Mouse (Mus musculus) CH12.LX (cell line): ENCODE data around the gene Irf8. TPM values are rescaled to one million over a fixed set of nuclear protein-coding genes. Genes with fewer than 3 reads are reported as not detected.
A peak's percentile ranks its signal among the peaks of the same experiment; 100 is the strongest.

Experiments used
- DNase-seq: peaks from one replicate; pipeline ENCODE4 v3.0.0-alpha.2; 2013; ENCODE audit errors: extremely low read depth
- H3K27ac ChIP-seq: 2 replicates; pipeline ENCODE4 v1.5.1; 2012; ENCODE audit warnings: low read depth, mild to moderate bottlenecking, control low read depth, moderate library complexity; ENCODE audit not compliant: insufficient read depth
- H3K27me3 ChIP-seq: replicated peaks from 2 replicates; pipeline ENCODE3; 2012; ENCODE audit warnings: inconsistent platforms
- H3K36me3 ChIP-seq, 2 experiments: replicated peaks in 1 of 2; 2 replicates each; pipeline versions ENCODE3 to v1.6.1; 2012; ENCODE audit warnings: inconsistent platforms in 1 of 2, low read length in 1 of 2, mild to moderate bottlenecking in 1 of 2, mixed read lengths in 1 of 2, moderate library complexity in 1 of 2; ENCODE audit not compliant: control insufficient read depth in 1 of 2, insufficient read depth in 1 of 2
- H3K4me1 ChIP-seq, 2 experiments: 2 replicates each; pipeline ENCODE4 v1.6.1; 2012; ENCODE audit warnings: inconsistent platforms in 1 of 2, moderate library complexity in 1 of 2; ENCODE audit not compliant: insufficient read depth in 2 of 2, control insufficient read depth in 1 of 2
- H3K4me2 ChIP-seq: 2 replicates; pipeline ENCODE4 v1.6.1; 2012; ENCODE audit warnings: low read depth, mild to moderate bottlenecking, control low read depth; ENCODE audit not compliant: poor library complexity, insufficient read depth, severe bottlenecking
- H3K4me3 ChIP-seq, 3 experiments: fragments of 150-350 bp in 1 of 3; sonication (generic) in 1 of 3; replicated peaks in 1 of 3; 2 replicates each; pipeline versions ENCODE3 to v1.5.1; 2011 to 2012; ENCODE audit warnings: low read depth in 2 of 3, low read length in 2 of 3, mild to moderate bottlenecking in 2 of 3, moderate library complexity in 2 of 3, control low read depth in 1 of 3, improper control_type of control experiment in 1 of 3, inconsistent platforms in 1 of 3, mixed read lengths in 1 of 3; ENCODE audit not compliant: poor library complexity in 1 of 3
- H3K79me2 ChIP-seq: replicated peaks from 2 replicates; pipeline ENCODE4 v1.6.1; 2012; ENCODE audit warnings: mild to moderate bottlenecking, moderate library complexity; ENCODE audit not compliant: control insufficient read depth, poor library complexity, insufficient read depth, severe bottlenecking; ENCODE audit errors: extremely low read depth
- H3K9ac ChIP-seq: 2 replicates; pipeline ENCODE4 v1.6.1; 2012; ENCODE audit warnings: low read depth, mild to moderate bottlenecking, control low read depth, moderate library complexity; ENCODE audit not compliant: insufficient read depth
- H3K9me3 ChIP-seq: replicated peaks from 2 replicates; pipeline ENCODE3; 2012; ENCODE audit warnings: low read length, inconsistent platforms, mixed read lengths
- CHD2 ChIP-seq: IDR thresholded peaks from 2 replicates; pipeline ENCODE4 v1.6.1; 2011; ENCODE audit warnings: low read length, improper control_type of control experiment
- E2F4 ChIP-seq: IDR thresholded peaks from 2 replicates; pipeline ENCODE4 v1.6.1; 2011; ENCODE audit warnings: low read depth, low read length, improper control_type of control experiment; ENCODE audit not compliant: insufficient replicate concordance
- EP300 ChIP-seq: IDR thresholded peaks from 2 replicates; pipeline ENCODE4 v1.6.1; 2011; ENCODE audit warnings: low read length, improper control_type of control experiment
- GABPA ChIP-seq: IDR thresholded peaks from 2 replicates; pipeline ENCODE4 v1.6.1; 2012; ENCODE audit warnings: low read depth, low read length, improper control_type of control experiment, inconsistent platforms; ENCODE audit not compliant: insufficient replicate concordance
- HCFC1 ChIP-seq: IDR thresholded peaks from 2 replicates; pipeline ENCODE4 v1.6.1; 2012; ENCODE audit warnings: low read depth, mild to moderate bottlenecking, inconsistent platforms, low read length, improper control_type of control experiment
- IRF4 ChIP-seq: IDR thresholded peaks from 2 replicates; pipeline ENCODE4 v1.6.1; 2014; ENCODE audit warnings: low read depth, mild to moderate bottlenecking, inconsistent platforms, low read length, improper control_type of control experiment
- JUND ChIP-seq: conservative IDR thresholded peaks from 2 replicates; pipeline ENCODE4 v1.6.1; 2011; ENCODE audit warnings: low read depth, low read length, improper control_type of control experiment
- KAT2A ChIP-seq: IDR thresholded peaks from 2 replicates; pipeline ENCODE4 v1.6.1; 2012; ENCODE audit warnings: low read length, improper control_type of control experiment, inconsistent platforms; ENCODE audit not compliant: insufficient replicate concordance
- MAX ChIP-seq: IDR thresholded peaks from 2 replicates; pipeline ENCODE4 v1.6.1; 2011; ENCODE audit warnings: low read length, improper control_type of control experiment
- MAZ ChIP-seq: IDR thresholded peaks from 2 replicates; pipeline ENCODE4 v1.6.1; 2012; ENCODE audit warnings: low read depth, mild to moderate bottlenecking, inconsistent platforms, low read length, improper control_type of control experiment, moderate library complexity
- MEF2A ChIP-seq: IDR thresholded peaks from 2 replicates; pipeline ENCODE4 v1.6.1; 2014; ENCODE audit warnings: low read depth, mild to moderate bottlenecking, inconsistent platforms, low read length, improper control_type of control experiment, borderline replicate concordance
- MXI1 ChIP-seq: IDR thresholded peaks from 2 replicates; pipeline ENCODE4 v1.6.1; 2011; ENCODE audit warnings: mild to moderate bottlenecking, low read depth, low read length, improper control_type of control experiment
- MYC ChIP-seq: IDR thresholded peaks from 2 replicates; pipeline ENCODE4 v1.6.1; 2011; ENCODE audit warnings: low read depth, mild to moderate bottlenecking, improper control_type of control experiment, low read length
- NRF1 ChIP-seq: IDR thresholded peaks from 2 replicates; pipeline ENCODE4 v1.6.1; 2014; ENCODE audit warnings: low read depth, mild to moderate bottlenecking, inconsistent platforms, low read length, improper control_type of control experiment, moderate library complexity
- PAX5 ChIP-seq: IDR thresholded peaks from 2 replicates; pipeline ENCODE4 v1.6.1; 2012; ENCODE audit warnings: low read length, inconsistent platforms, mixed read lengths
- POLR2A ChIP-seq: IDR thresholded peaks from 2 replicates; pipeline ENCODE4 v1.6.1; 2011; ENCODE audit warnings: low read depth, mild to moderate bottlenecking, improper control_type of control experiment, low read length
- POLR2AphosphoS2 ChIP-seq: IDR thresholded peaks from 2 replicates; pipeline ENCODE4 v1.6.1; 2011; ENCODE audit warnings: low read depth, low read length, improper control_type of control experiment
- RAD21 ChIP-seq: IDR thresholded peaks from 2 replicates; pipeline ENCODE4 v1.6.1; 2011; ENCODE audit warnings: low read depth, mild to moderate bottlenecking, low read length, improper control_type of control experiment, moderate library complexity
- RCOR1 ChIP-seq: conservative IDR thresholded peaks from 2 replicates; pipeline ENCODE4 v1.6.1; 2012; ENCODE audit warnings: low read depth, mild to moderate bottlenecking, inconsistent platforms, low read length, improper control_type of control experiment
- SIN3A ChIP-seq: IDR thresholded peaks from 2 replicates; pipeline ENCODE4 v1.6.1; 2012; ENCODE audit warnings: low read length, improper control_type of control experiment, inconsistent platforms
- SMC3 ChIP-seq: IDR thresholded peaks from 2 replicates; pipeline ENCODE4 v1.6.1; 2011; ENCODE audit warnings: low read depth, low read length, improper control_type of control experiment
- TCF12 ChIP-seq: IDR thresholded peaks from 2 replicates; pipeline ENCODE4 v1.6.1; 2014; ENCODE audit warnings: low read depth, mild to moderate bottlenecking, inconsistent platforms, low read length, improper control_type of control experiment
- USF2 ChIP-seq: conservative IDR thresholded peaks from 2 replicates; pipeline ENCODE4 v1.6.1; 2011; ENCODE audit warnings: low read depth, low read length, improper control_type of control experiment
- ZC3H11A ChIP-seq: IDR thresholded peaks from 2 replicates; pipeline ENCODE4 v1.6.1; 2012; ENCODE audit warnings: low read depth, mild to moderate bottlenecking, inconsistent platforms, low read length, improper control_type of control experiment
- ZKSCAN1 ChIP-seq: IDR thresholded peaks from 2 replicates; pipeline ENCODE4 v1.6.1; 2012; ENCODE audit warnings: low read depth, inconsistent platforms, low read length, improper control_type of control experiment, borderline replicate concordance
- ZMIZ1 ChIP-seq: IDR thresholded peaks from 2 replicates; pipeline ENCODE4 v1.6.1; 2012; ENCODE audit warnings: low read depth, mild to moderate bottlenecking, inconsistent platforms, low read length, improper control_type of control experiment
- dilution Hi-C: fragments of 300-500 bp; cut with MboI; formaldehyde crosslinking; loops from 2 replicates; pipeline ENCODE4 v1.14.3; 2020; ENCODE audit warnings: low sequenced_read_pairs; ENCODE audit not compliant: extremely low pct_unique_long_range_greater_than_20kb, extremely low pct_ligation_motif_present
- in situ Hi-C: fragments of 300-500 bp; cut with MboI; formaldehyde crosslinking; loops from 3 replicates; pipeline ENCODE4 v1.14.3; 2019; ENCODE audit warnings: low sequenced_read_pairs, low pct_ligation_motif_present, low pct_unique_long_range_greater_than_20kb, mixed read lengths
- polyA plus RNA-seq: library from polyadenylated mRNA; unstranded; fragments of >175 nt; gene quantifications from 2 replicates; pipeline ENCODE4 v1.2.1, GENCODE M21; 2012; ENCODE audit warnings: low read depth; ENCODE audit not compliant: insufficient read length
- total RNA-seq, 2 experiments: library from RNA; depleted of rRNA; stranded (reverse); fragments of 300-350 nt in 1 of 2; fragments of >200 nt in 1 of 2; gene quantifications; 2 replicates each; pipeline ENCODE4 v1.2.3; 2012 to 2014

Irf8 gene
- total and polyA plus RNA-seq, 3 experiments, result 13.3 to 34.3 (median 17.7) TPM

DNA sequence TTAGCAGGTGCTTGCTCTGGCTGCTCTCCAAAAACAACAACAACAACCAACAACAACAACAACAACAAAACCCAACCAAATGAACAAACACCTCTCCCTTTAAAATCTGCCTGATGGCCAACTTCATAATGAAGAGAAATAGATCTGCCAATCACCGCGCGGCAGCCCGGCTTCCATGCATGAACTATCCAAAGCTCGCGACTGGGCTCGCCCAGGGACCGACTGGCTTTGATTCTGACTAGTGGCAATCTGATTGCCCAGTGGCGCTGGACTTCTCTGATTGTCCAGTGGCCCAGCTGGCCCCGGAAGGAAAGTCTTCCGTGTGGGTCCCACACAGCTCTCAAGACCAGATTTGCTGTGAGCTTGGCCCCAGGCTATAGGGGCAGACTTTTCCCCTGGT lies 328 bp downstream of the Irf8 start:
- in situ Hi-C loops, result loop anchor here (5.0 kb wide), 1 partner anchor 34 kb away; no protein-coding TSS in a partner anchor
- no peaks in the 10 kb centered on the region; the same call in 1 of the 2 replicates for H3K79me2 ChIP-seq
- H3K27me3 ChIP-seq, result peaks cover 35% of the 10 kb centered on the region
- TF ChIP-seq SMC3 (no peak), POLR2A (no peak), JUND (no peak), TCF12 (no peak), NRF1 (no peak), SIN3A (no peak), ZMIZ1 (no peak), MEF2A (no peak), E2F4 (no peak), ZKSCAN1 (no peak), RAD21 (no peak), IRF4 (no peak), EP300 (no peak), PAX5 (no peak), CHD2 (no peak), MXI1 (no peak), POLR2AphosphoS2 (no peak), MAZ (no peak), USF2 (no peak)
- TF ChIP-seq, all 38 proteins: peak for 0
- H3K9me3 ChIP-seq, result no peaks in the 10 kb centered on the region
- H3K4me3 ChIP-seq, result peak overlapping the region; percentile 58 to 66 (median 58)
- dilution Hi-C loops, result no loop called here
- DNase-seq, result no peak
- peaks cover 19 to 56% of the 10 kb centered on the region in 2 experiments for H3K4me1 ChIP-seq
- no peak overlapping the region for H3K27ac ChIP-seq
- peak overlapping the region; percentile 94 for H3K4me2 ChIP-seq
- peak overlapping the region; percentile 47 for H3K9ac ChIP-seq
- peaks cover 6 to 29% of the 10 kb centered on the region in 2 experiments for H3K36me3 ChIP-seq

- H3K9me3 ChIP-seq, result no peaks in the 10 kb centered on the region
- peak overlapping the region; percentile 58 to 66 (median 58) for H3K4me3 ChIP-seq
- no peak overlapping the region for H3K27ac ChIP-seq
- DNase-seq, result no peak
- in situ Hi-C loops (loop anchor here (5.0 kb wide), 1 partner anchor 35 kb away; no protein-coding TSS in a partner anchor), dilution Hi-C loops (no loop called here)
- peaks cover 35% of the 10 kb centered on the region for H3K27me3 ChIP-seq
- TF ChIP-seq ZC3H11A (no peak), E2F4 (no peak), ZMIZ1 (no peak), MYC (no peak), HCFC1 (no peak), MXI1 (no peak), POLR2AphosphoS2 (no peak), MEF2A (no peak), RAD21 (no peak), IRF4 (no peak), GABPA (no peak), RCOR1 (no peak), MAX (no peak), POLR2A (no peak), SIN3A (no peak), KAT2A (no peak), JUND (no peak)
- H3K36me3 ChIP-seq, result peaks cover 8 to 35% of the 10 kb centered on the region in 2 experiments
- peaks cover 22 to 63% of the 10 kb centered on the region in 2 experiments for H3K4me1 ChIP-seq
- H3K79me2 ChIP-seq, result no peaks in the 10 kb centered on the region; the same call in 1 of the 2 replicates
- H3K9ac ChIP-seq, result peak overlapping the region; percentile 47
- peak overlapping the region; percentile 94 for H3K4me2 ChIP-seq
Observed at GRCm38 (mm10) chr8:120737166-120737565, 1.0 kb downstream of the Irf8 start.
